In genomic region chr11:116306126-116306982, GRCm38 (mm10) we compare ENCODE assay signal across 8 mouse cellular contexts. TPM values are rescaled to one million over a fixed set of nuclear protein-coding genes. Genes with fewer than 3 reads are reported as not detected.
DNase-seq lines count a peak whose midpoint lies in the region; ATAC-seq and TF ChIP-seq lines count a peak whose summit lies in the region.

No protein-coding gene starts in this region.

- H3K27ac ChIP-seq in forebrain, embryonic 12.5 days = 0 out of 2 replicates have a peak overlapping the region, but pooled peaks have one; percentile 20
- peak overlapping the region; percentile 51 for H3K27ac ChIP-seq in heart, postnatal 0 days (ENCODE audit: low read depth)
- H3K27ac ChIP-seq in liver, embryonic 16.5 days (ENCODE audit: low read length) = peak overlapping the region; percentile 69
- peak overlapping the region; percentile 49 for H3K27ac ChIP-seq in neural tube, embryonic 13.5 days (replicated peaks)
- H3K27ac ChIP-seq in testis, adult 2 months (ENCODE audit: control insufficient read depth, insufficient read depth, low read depth, low read length) = peak overlapping the region; percentile 78

- TF ChIP-seq EP300 in heart, postnatal 0 days (IDR thresholded peaks at IDR 0.05; ENCODE audit: low read depth) = no peak

- no peaks in the 10 kb centered on the region for H3K9me3 ChIP-seq in E14TG2a.4 (ENCODE audit: low read length)
- H3K9me3 ChIP-seq in forebrain, embryonic 12.5 days = no peaks in the 10 kb centered on the region; the same call in 1 of the 2 replicates
- no peaks in the 10 kb centered on the region for H3K9me3 ChIP-seq in heart, postnatal 0 days (replicated peaks; ENCODE audit: control insufficient read depth, low read length)
- H3K9me3 ChIP-seq in liver, embryonic 16.5 days (replicated peaks; ENCODE audit: control insufficient read depth, low read length) = no peaks in the 10 kb centered on the region
- no peaks in the 10 kb centered on the region for H3K9me3 ChIP-seq in neural tube, embryonic 13.5 days

- no peak for TF ChIP-seq CTCF in E14TG2a.4 (conservative IDR thresholded peaks at IDR 0.05; ENCODE audit: low read length)
- TF ChIP-seq CTCF in heart, postnatal 0 days (IDR thresholded peaks at IDR 0.05; ENCODE audit: low read depth) = no peak
- no peak for TF ChIP-seq CTCF in testis, adult 2 months (IDR thresholded peaks at IDR 0.05; ENCODE audit: control insufficient read depth, insufficient read depth, insufficient replicate concordance, low read depth, low read length)

- H3K36me3 ChIP-seq in E14TG2a.4 (ENCODE audit: insufficient read depth, low read length) = peaks cover 22% of the 10 kb centered on the region
- H3K36me3 ChIP-seq in forebrain, embryonic 12.5 days (replicated peaks) = peaks cover 36% of the 10 kb centered on the region
- peaks cover 37% of the 10 kb centered on the region for H3K36me3 ChIP-seq in heart, postnatal 0 days (replicated peaks; ENCODE audit: control insufficient read depth, insufficient read depth, low read length)
- H3K36me3 ChIP-seq in liver, embryonic 16.5 days (ENCODE audit: control insufficient read depth, insufficient read depth) = peaks cover 11% of the 10 kb centered on the region
- peaks cover 38% of the 10 kb centered on the region for H3K36me3 ChIP-seq in neural tube, embryonic 13.5 days
- peaks cover 2% of the 10 kb centered on the region for H3K36me3 ChIP-seq in testis, adult 2 months (ENCODE audit: control insufficient read depth, insufficient read depth, low read length)

- peak; percentile 92 for DNase-seq in c-Kit-positive CD71-positive TER-119-positive erythroid progenitor cells, embryonic 14.5 days (ENCODE audit: low spot score)
- peak; percentile 93 for DNase-seq in heart, postnatal 0 days (ENCODE audit: low spot score)
- peak; percentile 97 to 98 for DNase-seq in kidney, postnatal 4 days

- peak overlapping the region; percentile 80 for H3K4me3 ChIP-seq in E14TG2a.4 (replicated peaks; ENCODE audit: low read length)
- peak overlapping the region; percentile 77 for H3K4me3 ChIP-seq in forebrain, embryonic 12.5 days (replicated peaks)
- H3K4me3 ChIP-seq in heart, postnatal 0 days (ENCODE audit: low read depth, low read length) = peak overlapping the region; percentile 92
- peak overlapping the region; percentile 81 for H3K4me3 ChIP-seq in liver, embryonic 16.5 days (ENCODE audit: low read depth, low read length)
- H3K4me3 ChIP-seq in neural tube, embryonic 13.5 days = peak overlapping the region; percentile 64
- peak overlapping the region; percentile 94 for H3K4me3 ChIP-seq in testis, adult 2 months (ENCODE audit: control insufficient read depth, low read depth, low read length)

- ATAC-seq in forebrain, embryonic 12.5 days (ENCODE audit: low FRiP score) = peak; percentile 93
- ATAC-seq in heart, postnatal 0 days (ENCODE audit: insufficient read depth, low read depth) = peak; percentile 95
- peak; percentile 85 for ATAC-seq in liver, embryonic 16.5 days (ENCODE audit: low read depth)
- ATAC-seq in neural tube, embryonic 13.5 days (ENCODE audit: low read depth) = peak; percentile 92

- peak overlapping the region; percentile 79 for H3K4me2 ChIP-seq in forebrain, embryonic 12.5 days
- peak overlapping the region; percentile 96 for H3K4me2 ChIP-seq in heart, postnatal 0 days (ENCODE audit: low read depth, low read length)
- peak overlapping the region; percentile 85 for H3K4me2 ChIP-seq in liver, embryonic 16.5 days (ENCODE audit: low read depth, low read length)
- H3K4me2 ChIP-seq in neural tube, embryonic 13.5 days = peak overlapping the region; percentile 82

- H3K4me1 ChIP-seq in E14TG2a.4 (replicated peaks; ENCODE audit: low read depth, low read length) = peaks cover 16% of the 10 kb centered on the region
- peaks cover 10% of the 10 kb centered on the region for H3K4me1 ChIP-seq in forebrain, embryonic 12.5 days
- H3K4me1 ChIP-seq in heart, postnatal 0 days (ENCODE audit: control insufficient read depth, insufficient read depth) = peaks cover 7% of the 10 kb centered on the region
- H3K4me1 ChIP-seq in liver, embryonic 16.5 days (ENCODE audit: control insufficient read depth, low read depth, low read length) = peaks cover 25% of the 10 kb centered on the region
- H3K4me1 ChIP-seq in neural tube, embryonic 13.5 days (replicated peaks) = peaks cover 18% of the 10 kb centered on the region
- H3K4me1 ChIP-seq in testis, adult 2 months (ENCODE audit: control insufficient read depth, insufficient read depth, low read length) = peaks cover 12% of the 10 kb centered on the region

- H3K27me3 ChIP-seq in E14TG2a.4 (ENCODE audit: insufficient read depth, low read length) = no peaks in the 10 kb centered on the region
- peaks cover 12% of the 10 kb centered on the region; the same call in 1 of the 2 replicates for H3K27me3 ChIP-seq in forebrain, embryonic 12.5 days
- no peaks in the 10 kb centered on the region for H3K27me3 ChIP-seq in heart, postnatal 0 days (ENCODE audit: control insufficient read depth, insufficient read depth, low read length)
- no peaks in the 10 kb centered on the region for H3K27me3 ChIP-seq in liver, embryonic 16.5 days (ENCODE audit: control insufficient read depth, insufficient read depth, low read depth, low read length)
- H3K27me3 ChIP-seq in neural tube, embryonic 13.5 days = no peaks in the 10 kb centered on the region
- H3K27me3 ChIP-seq in testis, adult 2 months (ENCODE audit: control insufficient read depth, insufficient read depth, low read length) = no peaks in the 10 kb centered on the region

- H3K9ac ChIP-seq in forebrain, embryonic 12.5 days = peak overlapping the region; percentile 80
- H3K9ac ChIP-seq in heart, postnatal 0 days (replicated peaks; ENCODE audit: low read depth, low read length) = peak overlapping the region; percentile 76
- peak overlapping the region; percentile 79 for H3K9ac ChIP-seq in liver, embryonic 16.5 days (ENCODE audit: low read depth, low read length)
- peak overlapping the region; percentile 83 for H3K9ac ChIP-seq in neural tube, embryonic 13.5 days

- TF ChIP-seq POLR2A in testis, adult 2 months (IDR thresholded peaks at IDR 0.05; ENCODE audit: control insufficient read depth, low read depth, low read length) = peak; percentile 75

- 2% methylated on average over 53 of the region's 53 CpGs for WGBS in forebrain, embryonic 12.5 days
- 2% methylated on average over 53 of the region's 53 CpGs for WGBS in heart, postnatal 0 days
- WGBS in liver, embryonic 16.5 days (ENCODE audit: insufficient replicate concordance) = 2% methylated on average over 52 of the region's 53 CpGs
- WGBS in neural tube, embryonic 13.5 days = 2% methylated on average over 53 of the region's 53 CpGs

RNA-seq across cellular contexts. Expression of gene Exoc7, which starts 0.7 kb away (rescaled TPM):
- 73.3 and 78.8 TPM in 2 replicates for polyA plus RNA-seq in forebrain, embryonic 12.5 days (2016; fragmentation: Nextera tagmentation; extraction: Ambion mirVana)
- total RNA-seq in heart, postnatal 0 days (2014; rRNA removed; ENCODE audit: low replicate concordance) = 37.6 and 94.7 TPM in 2 replicates
- 43.9 and 48.7 TPM in 2 replicates for polyA plus RNA-seq in heart, postnatal 0 days (2015; fragmentation: Nextera tagmentation; extraction: Ambion mirVana)
- polyA plus RNA-seq in liver, embryonic 16.5 days (2015; fragmentation: Nextera tagmentation; extraction: Ambion mirVana) = 19.5 and 20.4 TPM in 2 replicates
- polyA plus RNA-seq in neural tube, embryonic 13.5 days (2015; fragmentation: Nextera tagmentation; extraction: Ambion mirVana) = 81.5 and 88.7 TPM in 2 replicates
- 40.3 and 45.3 TPM in 2 replicates for polyA plus RNA-seq in testis, adult 2 months (2012; rRNA removed)

RNA-seq across cellular contexts. Expression of gene Galr2, which starts 25.6 kb away (rescaled TPM):
- polyA plus RNA-seq in forebrain, embryonic 12.5 days (2016; fragmentation: Nextera tagmentation; extraction: Ambion mirVana) = 0.19 and 0.46 TPM in 2 replicates
- not detected in 2 replicates for total RNA-seq in heart, postnatal 0 days (2014; rRNA removed; ENCODE audit: low replicate concordance)
- 0.05 TPM in 2 replicates for polyA plus RNA-seq in heart, postnatal 0 days (2015; fragmentation: Nextera tagmentation; extraction: Ambion mirVana)
- polyA plus RNA-seq in liver, embryonic 16.5 days (2015; fragmentation: Nextera tagmentation; extraction: Ambion mirVana) = 0.07 TPM in 1 of 2 replicates, not detected in the other
- 1.1 and 1.2 TPM in 2 replicates for polyA plus RNA-seq in neural tube, embryonic 13.5 days (2015; fragmentation: Nextera tagmentation; extraction: Ambion mirVana)
- 0.59 and 0.78 TPM in 2 replicates for polyA plus RNA-seq in testis, adult 2 months (2012; rRNA removed)

RNA-seq across cellular contexts. Expression of gene Foxj1, which starts 28.8 kb away (rescaled TPM):
- 10.3 and 14.3 TPM in 2 replicates for polyA plus RNA-seq in forebrain, embryonic 12.5 days (2016; fragmentation: Nextera tagmentation; extraction: Ambion mirVana)
- 2.7 TPM in 1 of 2 replicates, not detected in the other for total RNA-seq in heart, postnatal 0 days (2014; rRNA removed; ENCODE audit: low replicate concordance)
- 0.04 and 1.0 TPM in 2 replicates for polyA plus RNA-seq in heart, postnatal 0 days (2015; fragmentation: Nextera tagmentation; extraction: Ambion mirVana)
- 0.62 and 0.71 TPM in 2 replicates for polyA plus RNA-seq in liver, embryonic 16.5 days (2015; fragmentation: Nextera tagmentation; extraction: Ambion mirVana)
- 7.8 and 8.1 TPM in 2 replicates for polyA plus RNA-seq in neural tube, embryonic 13.5 days (2015; fragmentation: Nextera tagmentation; extraction: Ambion mirVana)
- polyA plus RNA-seq in testis, adult 2 months (2012; rRNA removed) = 75.5 and 97.6 TPM in 2 replicates

RNA-seq across cellular contexts. Expression of gene Srp68, which starts 32.3 kb away (rescaled TPM):
- polyA plus RNA-seq in forebrain, embryonic 12.5 days (2016; fragmentation: Nextera tagmentation; extraction: Ambion mirVana) = 84.8 and 86.5 TPM in 2 replicates
- total RNA-seq in heart, postnatal 0 days (2014; rRNA removed; ENCODE audit: low replicate concordance) = 28.1 and 33.6 TPM in 2 replicates
- polyA plus RNA-seq in heart, postnatal 0 days (2015; fragmentation: Nextera tagmentation; extraction: Ambion mirVana) = 47.8 and 48.2 TPM in 2 replicates
- polyA plus RNA-seq in liver, embryonic 16.5 days (2015; fragmentation: Nextera tagmentation; extraction: Ambion mirVana) = 33.4 and 34.2 TPM in 2 replicates
- polyA plus RNA-seq in neural tube, embryonic 13.5 days (2015; fragmentation: Nextera tagmentation; extraction: Ambion mirVana) = 64.0 and 64.4 TPM in 2 replicates
- 49.3 and 49.9 TPM in 2 replicates for polyA plus RNA-seq in testis, adult 2 months (2012; rRNA removed)

Comparison
In these comparisons a context has a peak if more than half of its experiments do, and no peak if none do; other contexts are left out.
1. Peak in every context shown above with its lines: DNase-seq, ATAC-seq, H3K4me3 ChIP-seq and H3K27ac ChIP-seq.
2. H3K27ac ChIP-seq: peak in every context shown above with its lines; median percentile 78 in testis, adult 2 months; 69 in liver, embryonic 16.5 days; 51 in heart, postnatal 0 days; 49 in neural tube, embryonic 13.5 days; 20 in forebrain, embryonic 12.5 days.